Mouse (Mus musculus): ENCODE data around the gene Sgf29. TPM values are rescaled to one million over a fixed set of nuclear protein-coding genes. Genes with fewer than 3 reads are reported as not detected.

Gene Sgf29
- total RNA-seq (2022) = 10 to 100 TPM; 30.5 to 44.4 (median 38.2) TPM

DNA sequence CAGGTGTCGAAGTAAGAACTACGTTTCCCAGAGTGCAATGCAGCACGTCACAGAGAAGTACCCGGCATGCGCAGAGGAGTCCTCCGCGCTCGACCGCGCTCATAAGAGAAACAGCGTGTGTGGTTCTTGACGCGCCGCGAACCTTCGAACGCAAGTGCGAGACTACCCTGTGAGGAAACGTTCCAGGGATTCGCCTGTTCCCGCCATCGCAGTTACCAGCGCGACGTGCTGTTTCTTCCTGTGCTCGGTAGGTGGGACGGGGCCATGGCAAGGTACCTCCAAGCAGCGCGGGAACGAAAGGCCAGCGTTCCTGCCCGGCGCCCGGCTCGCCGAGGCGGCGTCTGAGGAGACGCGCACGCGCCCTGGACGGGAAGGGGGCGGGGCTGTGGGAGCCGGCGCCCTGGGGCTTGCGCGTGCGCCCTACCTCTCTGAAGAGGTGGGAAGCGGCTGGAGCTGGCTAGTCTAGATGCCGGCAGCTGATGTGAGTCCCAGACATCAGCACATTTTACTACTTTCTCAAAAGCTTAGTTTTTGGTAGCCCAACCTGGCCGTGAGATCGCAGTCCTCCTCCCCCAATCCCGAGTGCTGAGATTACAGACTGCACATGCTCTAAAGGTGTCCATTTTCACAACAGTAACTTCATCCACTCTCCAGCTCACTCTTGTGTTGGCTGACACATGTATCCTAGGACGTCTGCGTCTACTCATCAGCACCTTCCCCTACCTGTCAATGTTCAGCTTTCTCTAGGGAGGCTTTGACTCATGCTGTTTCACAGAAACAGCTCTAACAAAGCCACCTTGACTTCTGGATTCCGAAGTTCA lies at the start of gene Sgf29:
TSS of gene Sgf29 (plus strand) at position 79 of the 821 bp plus-strand sequence.
- DNase-seq = peak; percentile 88

DNA sequence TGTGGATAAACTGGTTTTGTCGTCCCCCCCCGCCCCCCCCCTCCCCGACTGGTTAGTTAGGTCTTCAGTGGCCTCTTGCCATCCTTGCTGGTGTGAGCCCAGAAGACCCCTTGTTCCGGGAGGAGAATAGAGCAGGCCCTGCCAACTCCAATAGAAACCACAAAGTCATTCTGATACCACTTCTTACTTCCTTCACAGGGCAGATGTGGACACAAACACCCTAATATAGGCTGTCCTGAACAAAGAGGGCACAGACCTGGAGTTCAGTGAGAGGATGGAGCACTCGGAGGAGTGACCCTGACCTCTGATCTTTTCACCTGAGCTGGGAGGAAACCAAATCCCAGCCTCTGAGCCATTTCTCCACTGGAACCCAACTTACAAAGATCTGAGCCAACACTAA lies 47.2 kb upstream of the Sgf29 start:
- DNase-seq = no peak

DNA sequence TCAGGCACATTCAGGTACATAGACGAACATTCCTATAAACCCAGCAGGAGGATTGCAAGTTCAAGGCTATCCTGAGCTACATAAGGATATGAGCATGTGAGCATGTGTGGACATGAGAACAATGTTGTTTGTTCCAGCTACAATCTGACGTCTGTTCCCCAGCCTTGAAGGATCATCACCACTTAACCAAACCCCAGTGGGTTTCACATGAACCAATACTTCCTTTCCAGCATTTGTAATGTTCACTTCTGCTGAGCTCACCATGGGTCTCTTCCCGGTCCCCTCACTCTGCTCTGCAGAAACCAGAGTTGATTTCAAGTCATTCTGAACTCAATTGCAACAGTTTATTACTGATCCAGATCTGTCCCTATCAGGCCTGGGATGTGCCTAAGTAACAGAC lies 46.5 kb upstream of the Sgf29 start:
- DNase-seq = no peak

DNA sequence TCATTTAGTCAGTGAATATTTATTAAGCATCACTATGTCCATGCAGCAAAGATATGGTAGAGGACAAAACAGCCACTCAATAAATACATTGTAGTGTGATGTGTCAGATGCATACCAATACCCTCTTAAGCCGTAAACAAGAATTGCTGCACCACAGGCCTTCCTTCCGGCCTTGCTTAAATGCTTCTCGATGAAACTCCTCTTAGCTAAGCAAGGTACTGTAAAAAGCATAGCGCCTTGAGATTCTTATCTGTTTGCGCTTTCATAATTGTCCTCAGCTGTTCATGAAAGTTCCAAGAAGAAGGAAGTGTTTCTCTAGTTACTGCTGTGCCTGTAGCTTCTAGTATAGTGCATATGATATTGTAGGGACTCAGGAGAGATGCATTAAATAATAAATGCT lies 42.5 kb upstream of the Sgf29 start:
- DNase-seq = no peak

DNA sequence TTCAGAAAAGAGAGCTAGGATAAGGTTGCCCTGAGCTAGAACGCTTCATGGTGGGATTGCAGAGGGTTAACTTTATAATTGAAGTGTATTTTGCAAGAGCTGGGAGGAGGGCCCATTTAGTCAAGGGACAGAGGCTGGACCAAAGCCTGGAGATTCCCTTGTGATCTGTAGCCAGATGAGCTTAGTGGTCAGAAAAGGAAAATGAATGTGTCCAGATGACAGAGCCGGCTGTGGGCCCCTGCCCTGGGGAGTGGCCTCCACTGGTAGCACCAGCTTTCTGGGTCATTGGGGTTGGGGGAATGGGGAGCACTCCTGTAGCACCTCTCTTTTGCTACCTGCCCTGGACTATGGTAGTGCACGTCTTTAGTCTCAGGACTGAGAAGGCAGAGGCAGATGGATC lies 42.0 kb upstream of the Sgf29 start:
- no peak for DNase-seq

DNA sequence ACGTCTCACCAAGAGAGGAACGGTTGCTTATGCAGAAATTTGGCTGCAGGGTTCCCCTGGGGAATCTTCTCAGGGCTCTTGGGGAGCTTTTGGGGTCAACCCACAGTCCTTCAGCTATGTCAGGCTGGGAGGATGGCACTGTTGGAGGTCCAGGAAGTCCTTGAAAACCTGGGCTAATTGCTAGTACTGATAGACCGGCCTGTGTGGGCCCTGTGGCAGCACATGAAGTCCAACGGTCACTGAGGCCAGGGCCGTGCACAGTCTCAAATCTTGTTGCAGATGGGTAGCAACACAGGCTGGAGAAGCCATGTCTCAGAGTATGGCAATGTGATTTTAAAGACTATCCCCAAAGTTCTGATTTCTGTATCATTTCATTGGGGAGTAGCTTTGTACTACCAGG lies 41.3 kb upstream of the Sgf29 start:
- DNase-seq = no peak

DNA sequence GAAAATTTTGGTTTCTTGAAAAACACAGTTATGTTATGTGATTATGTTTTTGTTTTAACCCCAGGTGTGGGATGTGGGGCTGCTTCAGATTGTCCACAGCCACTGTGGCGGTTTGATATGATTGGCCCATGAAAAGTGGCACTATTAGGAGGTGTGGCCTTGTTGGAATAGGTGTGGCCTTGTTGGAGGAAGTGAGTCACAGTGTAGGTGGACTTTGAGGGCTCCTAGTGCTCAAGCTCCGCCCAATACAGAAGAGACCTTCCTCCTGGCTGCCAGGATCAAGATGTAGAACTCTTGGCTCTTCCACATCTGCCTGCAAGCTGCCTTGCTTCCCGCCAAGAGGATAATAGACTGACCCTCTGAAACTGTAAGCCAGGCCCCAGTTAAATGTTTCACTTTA lies 36.4 kb upstream of the Sgf29 start:
- no peak for DNase-seq

DNA sequence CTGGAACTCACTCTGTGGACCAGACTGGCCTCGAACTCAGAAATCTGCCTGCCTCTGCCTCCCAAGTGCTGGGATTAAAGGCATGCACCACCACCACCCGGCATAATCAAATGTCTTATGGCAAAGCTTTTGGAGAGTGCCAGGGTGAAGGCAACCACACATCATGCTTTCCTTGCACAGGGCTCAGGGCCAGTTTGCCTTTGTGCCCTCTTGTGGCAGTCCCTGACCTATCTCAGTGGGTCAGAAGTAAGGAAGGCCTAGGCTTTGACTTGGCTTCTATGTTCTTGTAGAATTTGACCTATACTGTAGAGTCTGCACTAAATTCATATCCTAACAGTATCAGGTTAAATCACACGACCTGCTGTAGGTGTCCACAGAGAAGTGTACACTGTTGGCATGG lies 32.4 kb upstream of the Sgf29 start:
- DNase-seq = no peak

DNA sequence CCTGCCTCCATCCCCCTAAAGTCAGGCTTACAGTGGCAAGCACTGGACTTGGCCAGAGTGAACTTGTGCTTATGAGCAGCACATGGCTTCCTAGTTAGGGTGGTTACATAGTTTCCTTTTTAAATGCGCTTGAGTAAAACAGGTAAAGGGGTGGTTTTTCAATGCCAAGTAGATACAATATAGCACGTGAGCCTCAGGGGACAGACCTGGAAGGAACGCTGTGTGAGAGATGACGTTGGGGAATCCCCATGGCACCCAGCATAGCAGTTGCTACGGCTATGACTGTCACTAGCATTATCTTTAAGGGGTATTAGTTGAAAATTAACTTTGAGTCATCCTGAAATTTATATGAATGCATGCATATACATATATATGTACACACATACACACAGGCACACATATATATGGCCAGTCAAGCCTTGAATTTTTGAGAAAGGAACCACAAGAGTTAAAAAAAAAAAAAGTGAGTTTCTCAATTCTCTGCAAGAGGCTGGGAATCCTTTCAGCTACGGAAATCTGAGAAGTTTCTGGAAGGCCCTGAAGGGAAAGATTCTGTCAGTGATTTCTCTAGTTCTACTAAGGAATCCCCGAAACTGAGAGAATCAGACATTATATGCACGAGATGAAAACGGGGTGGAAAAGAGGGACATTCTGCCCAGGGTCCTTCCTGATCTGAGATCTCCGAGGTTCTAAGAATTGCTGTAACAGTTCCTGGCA lies 29.4 kb upstream of the Sgf29 start:
- DNase-seq = no peak

DNA sequence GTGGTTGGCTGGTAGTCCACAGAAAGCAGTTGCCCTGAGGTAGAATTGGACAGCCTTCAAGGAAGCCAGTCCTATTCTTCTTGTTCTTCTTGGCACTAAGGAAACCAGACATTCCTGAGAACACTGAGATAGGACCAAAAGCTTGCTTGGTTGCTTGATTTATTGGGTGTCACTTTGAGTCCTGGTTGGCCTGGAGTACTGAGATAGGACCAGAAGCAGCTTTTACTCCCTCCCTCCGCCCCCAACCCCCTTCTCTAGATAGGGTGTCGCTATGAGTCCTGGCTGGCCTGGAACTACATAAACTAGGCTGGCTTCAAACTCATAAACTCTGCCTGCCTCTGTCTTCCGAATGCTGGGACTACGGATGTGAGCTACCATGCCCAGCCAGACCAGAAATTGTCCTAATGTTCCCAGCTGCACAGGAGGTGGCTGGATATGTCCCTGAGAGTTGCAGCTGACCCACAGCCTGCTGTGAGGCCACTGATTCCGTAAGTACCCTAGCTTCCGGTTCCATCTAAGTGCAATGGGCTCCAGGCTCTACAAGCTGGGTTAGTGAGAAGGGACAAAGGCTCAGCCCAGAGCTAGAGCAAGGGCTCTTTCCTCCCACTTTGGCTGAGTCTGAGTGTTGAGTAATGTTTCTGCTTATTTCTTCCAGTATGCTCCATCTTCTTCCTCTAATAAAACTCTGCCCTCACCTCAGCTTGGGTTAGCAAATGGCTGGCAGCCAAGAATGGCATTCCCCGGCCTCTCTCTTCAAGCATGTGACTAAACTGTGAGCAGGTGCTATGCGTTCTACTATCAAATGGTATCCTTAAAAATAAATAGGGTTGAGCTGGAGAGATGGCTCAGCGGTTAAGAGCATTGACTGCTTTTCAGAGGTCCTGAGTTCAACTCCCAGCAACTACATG lies 27.4 kb upstream of the Sgf29 start:
- DNase-seq = no peak

DNA sequence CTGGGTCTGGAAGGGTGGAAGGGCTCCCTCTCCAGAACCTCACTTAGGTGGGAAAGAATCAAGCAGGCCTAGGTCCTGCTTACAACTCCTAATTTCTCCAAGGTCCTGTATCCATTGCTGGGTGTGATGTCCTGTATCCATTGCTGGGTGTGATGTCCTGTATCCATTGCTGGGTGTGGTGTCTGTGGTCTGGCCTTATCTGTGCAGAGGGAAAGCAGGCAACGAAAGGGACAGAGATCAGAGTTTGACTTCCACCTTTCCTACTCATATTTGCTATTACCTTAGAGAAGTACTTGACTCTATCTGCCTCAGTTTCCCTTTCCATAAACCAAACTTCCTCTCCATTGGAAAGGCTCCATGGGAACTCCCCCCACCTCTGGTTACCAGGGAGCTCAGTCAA lies 25.7 kb upstream of the Sgf29 start:
- DNase-seq = no peak

DNA sequence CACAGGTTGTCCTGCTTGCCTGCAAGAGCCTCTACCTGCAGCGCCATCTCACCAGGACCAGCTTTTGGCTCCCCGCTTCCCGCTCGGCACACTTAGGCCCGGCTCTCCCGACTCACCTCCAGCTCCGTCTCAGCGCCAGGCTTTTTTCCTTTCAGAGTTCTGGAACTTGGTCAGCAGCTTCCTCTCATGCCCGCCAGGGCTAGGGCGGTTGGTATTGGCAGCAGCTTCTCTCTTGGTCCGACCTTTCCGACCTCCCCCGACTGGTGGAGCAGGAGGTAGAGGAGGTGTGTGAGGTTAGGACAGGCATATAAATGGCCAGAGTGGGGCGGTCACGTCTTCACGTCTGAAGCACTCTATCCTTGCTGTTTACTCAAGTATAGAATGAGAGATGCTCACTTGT lies 24.3 kb upstream of the Sgf29 start:
- no peak for DNase-seq

DNA sequence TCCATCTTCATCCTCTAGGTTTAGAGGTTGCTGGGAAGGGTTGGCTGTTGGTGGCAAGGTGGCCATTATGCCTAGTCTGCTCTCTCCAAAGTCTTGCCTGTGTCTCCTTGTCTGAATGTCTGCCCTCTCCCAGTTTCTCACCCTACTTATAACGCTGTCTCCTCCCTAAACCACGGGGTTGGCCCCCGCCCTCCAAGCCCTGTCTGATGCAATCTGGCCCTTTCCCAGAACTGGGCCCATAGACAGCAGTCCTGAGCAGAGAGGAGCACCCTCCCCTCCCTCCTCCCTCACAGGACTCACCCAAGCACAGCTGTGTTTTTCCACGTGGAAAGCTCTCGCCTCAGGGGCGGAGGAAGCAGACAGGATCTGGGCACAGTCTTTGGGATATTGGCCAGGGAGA lies 23.7 kb upstream of the Sgf29 start:
- DNase-seq = peak; percentile 75

DNA sequence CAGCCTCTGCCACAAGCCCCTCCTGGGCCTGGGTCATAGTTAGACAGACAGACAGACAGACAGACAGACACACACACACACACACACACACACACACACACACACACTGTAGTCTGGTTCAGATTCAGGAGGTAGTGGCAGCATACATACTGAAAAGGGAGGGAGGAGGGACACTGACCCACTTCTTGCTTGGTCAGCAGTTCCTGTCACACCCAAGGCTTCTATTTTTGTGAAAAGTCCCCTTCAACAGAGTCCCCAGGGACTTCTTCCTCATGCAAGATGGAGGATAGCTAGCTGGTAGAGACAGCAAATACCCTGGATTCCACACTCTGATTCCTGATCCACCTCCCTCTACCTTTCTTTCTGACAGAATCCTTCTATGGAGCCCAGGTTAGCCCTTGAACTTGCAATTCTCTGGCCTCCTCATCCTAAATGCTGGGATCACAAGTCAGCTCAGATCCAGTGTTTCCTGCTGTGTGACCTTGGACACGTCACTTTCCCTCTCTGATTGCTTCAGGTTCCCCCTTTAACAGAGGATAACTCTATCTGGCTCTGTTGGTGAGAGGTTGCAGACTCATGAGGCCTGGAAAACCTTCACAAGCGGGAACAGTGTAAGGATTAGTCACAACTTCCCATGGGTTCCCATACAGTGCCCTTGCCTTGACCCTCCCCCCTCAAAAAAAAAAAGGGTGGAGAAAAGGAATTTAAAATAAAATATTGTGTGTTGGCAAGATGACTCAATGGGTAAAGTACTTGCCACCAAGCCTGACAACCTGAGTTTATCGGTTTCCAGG lies 23.1 kb upstream of the Sgf29 start:
- DNase-seq = no peak

DNA sequence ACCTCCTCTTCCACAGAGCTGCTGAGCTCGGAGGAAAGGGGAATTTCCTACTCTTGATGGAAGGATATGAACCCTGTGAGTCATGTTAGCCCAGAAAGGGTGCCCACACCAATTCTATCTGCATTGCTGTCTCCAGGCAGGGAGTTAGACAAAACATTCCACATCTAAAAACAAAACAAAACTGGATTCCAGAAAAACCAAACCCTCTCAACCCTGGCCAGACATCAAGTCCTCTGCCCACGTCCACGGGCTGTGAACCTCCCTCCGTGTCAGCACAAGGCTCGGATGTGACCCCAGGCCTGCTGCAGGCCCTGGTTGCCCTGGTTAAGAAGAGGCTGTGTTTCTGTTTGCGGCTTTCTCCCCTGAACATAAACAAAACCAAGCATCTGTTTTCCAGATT lies 21.0 kb upstream of the Sgf29 start:
- DNase-seq = no peak

DNA sequence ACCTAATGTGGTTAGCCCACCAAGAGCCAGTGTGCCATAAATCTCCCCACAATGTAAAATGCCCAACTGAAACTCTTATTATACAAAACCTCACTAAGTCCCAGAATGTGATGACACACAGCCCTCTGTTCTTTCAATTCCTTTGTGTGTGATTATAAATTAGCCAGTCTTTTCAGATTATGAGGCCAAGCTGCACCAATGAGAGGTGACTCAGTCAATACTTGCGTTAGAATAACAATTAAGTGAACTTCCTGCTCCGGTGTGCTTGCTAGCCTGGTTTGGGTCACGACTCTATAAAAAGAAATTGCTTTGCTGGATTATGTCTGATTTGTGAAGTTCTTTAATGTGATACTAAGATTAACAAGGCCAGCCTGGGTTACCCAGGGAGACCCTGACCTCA lies 19.2 kb upstream of the Sgf29 start:
- DNase-seq = no peak

DNA sequence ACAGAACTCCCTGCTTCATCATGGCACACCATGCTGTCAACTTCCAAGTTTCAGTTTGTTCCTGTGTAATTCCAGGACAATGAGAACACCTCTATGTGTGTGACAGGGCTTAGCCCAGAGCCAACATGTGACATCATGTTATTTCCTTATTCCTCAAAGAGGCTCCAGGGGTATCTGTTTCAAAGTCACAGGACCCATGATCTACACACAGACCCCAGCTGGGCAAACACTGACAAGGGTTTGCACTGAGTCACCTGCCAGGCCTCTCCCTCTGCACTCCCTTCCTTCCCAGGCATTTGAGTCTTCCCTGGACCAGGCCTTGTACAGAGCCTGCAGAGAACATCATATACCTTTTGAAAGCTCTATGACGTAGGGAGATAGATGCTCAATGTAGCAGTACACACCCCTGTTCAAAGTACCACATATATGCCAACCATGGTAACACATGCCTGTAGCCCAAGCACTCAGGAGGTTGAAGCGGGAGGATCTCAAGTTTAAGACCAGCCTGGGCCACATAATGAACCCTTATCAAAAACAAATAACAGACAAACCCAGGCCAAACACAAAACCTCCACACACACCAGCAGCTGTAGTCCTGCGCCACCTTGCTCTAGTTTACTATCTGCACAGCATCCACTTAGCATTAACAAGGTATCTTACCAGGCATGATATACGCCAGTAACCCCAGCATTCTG lies 18.1 kb upstream of the Sgf29 start, which contains the start of gene Nupr1:
TSS of gene Nupr1 (minus strand) at position 38 of the 695 bp plus-strand sequence.
- no peak for DNase-seq

DNA sequence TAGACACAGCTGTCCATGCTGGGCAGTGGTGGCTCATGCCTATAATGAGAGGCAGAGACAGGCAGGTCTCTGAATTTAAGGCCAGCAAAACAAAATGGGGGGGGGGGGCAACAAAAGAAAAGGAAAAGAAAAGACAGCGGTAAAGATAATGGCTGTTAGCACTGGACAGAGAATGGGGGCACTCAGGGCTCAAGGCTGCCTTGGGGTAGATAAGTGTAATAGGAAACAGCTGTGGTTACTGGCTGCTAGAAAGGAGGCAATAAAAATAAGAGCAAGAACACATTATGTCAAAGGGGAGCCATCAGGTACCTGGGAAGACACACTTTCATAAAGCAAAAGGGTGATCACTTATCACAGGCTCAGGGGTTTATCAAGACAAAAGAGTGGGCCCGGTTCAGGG lies 16.6 kb upstream of the Sgf29 start:
- no peak for DNase-seq

DNA sequence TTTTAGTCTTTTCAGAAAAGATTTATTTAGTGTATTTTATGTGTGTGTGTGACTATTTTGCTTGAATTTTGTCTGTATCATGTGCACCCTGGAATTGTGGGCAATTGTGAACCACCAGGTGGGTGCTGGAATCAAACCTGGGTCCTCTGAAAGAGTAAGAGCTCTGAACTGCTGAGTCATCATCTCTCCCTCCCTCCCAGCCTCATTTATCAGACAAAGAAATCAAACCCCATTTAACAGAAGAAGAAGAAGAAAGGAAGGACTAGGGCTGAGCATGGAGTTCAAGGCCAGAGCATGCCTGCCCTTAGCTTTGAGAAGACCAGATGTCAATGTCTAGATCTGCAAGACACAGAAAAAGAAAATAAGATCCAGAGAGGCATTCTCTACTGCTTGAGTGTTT lies 13.7 kb upstream of the Sgf29 start:
- no peak for DNase-seq

DNA sequence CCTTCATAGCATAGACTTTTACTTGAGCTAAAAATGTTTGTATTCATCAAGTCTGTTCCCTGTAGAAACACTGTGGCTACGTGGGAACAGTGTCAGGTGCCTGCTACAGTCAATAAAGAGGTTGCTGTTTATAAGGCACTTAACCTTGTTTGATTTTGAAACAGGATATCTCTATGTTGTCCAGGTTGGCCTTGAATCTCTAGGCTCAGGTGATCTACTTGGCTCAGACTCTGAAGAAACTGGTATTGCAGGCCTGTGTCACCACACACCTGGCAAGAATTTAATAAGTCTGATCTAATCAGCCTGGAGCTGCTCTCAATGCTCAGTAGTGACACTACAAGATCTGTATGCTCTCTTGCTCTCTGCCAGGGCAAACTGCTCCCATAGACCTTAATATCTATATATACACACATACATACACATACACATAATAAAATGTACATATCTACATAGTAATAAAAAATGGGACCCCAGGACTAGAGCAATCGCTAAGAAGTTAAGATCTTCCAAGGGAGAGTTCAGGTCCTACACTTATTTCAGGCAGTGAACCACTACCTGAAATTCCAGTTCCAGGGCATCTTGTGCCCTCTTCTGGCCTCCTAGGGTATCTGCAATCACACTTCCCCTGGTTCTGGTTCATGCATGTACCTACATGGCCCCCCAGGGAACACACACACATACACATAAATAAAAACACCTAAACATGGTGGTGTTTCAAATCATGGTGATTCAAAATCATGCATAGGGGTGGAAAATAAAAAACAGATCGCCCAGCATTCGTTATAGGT lies 12.2 kb upstream of the Sgf29 start:
- no peak for DNase-seq
